Mouse (Mus musculus): ENCODE measurements around the gene Slc43a2.

GRCm38 (mm10) chr11:75540710-75541581, 9.5 kb downstream of the Slc43a2 start:
- TF ChIP-seq EP300 (optimal IDR thresholded peaks at IDR 0.05) (no peak), CTCF (IDR thresholded peaks at IDR 0.05; ENCODE audit: low read depth) (no peak)

Data from stomach, postnatal 0 days (tissue).